Mouse (Mus musculus) urinary bladder, postnatal 4 days (tissue): Measurements from ENCODE around the gene Zdhhc16.
"Not testable (repeated sequence)": the region's sequence is repeated elsewhere in the genome, so short reads cannot be mapped to it uniquely, and the experiment has no call there.

Source experiments
- DNase-seq, 2 experiments: peaks; one replicate each; pipeline ENCODE4 v3.0.0; 2021 to 2022; ENCODE audit warnings: low spot score in 2 of 2

Zdhhc16 gene

DNA sequence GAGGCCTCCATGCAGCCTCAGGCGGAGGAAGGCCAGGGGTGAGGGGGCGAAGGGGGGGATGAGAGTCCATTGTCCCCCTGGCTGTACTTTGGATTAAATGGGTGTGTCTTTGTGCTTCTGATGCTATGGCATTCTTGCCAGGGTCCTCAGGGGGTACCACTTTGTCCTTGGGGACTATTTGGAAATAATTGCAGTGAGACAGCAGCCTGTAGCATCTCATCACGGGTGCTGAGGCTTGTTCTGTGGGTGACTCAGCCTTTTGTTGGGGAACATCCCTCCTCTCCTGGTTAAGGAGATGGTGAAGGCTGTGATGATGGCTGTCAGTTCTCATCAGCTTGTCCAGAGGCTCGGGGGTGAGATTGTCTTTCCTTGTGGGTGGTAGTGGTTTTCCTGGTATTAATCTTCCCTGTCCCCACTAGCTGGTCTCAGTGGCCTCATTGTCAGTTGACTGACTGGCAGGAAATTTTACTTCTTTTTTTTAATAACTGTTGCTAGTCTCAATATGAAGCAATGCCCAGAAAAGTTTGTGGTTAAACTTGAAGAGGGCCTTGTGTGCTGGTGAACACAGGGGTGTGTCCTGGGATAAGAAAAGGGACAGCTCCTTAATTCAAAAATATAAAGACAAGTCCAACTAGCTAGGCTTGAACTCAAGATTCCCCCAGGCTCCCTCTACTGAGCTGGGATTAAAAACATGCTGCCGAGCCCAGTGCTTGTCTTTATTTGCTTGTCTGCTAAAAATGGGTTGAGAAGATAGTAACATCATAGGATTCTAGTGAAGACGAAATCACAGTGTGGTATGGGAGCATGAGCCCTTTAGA is 19.3 kb upstream of the Zdhhc16 start:
- DNase-seq = no peak

GRCm38 (mm10) chr19:41914592-41914882 is 18.7 kb upstream of the Zdhhc16 start:
- not testable (repeated sequence) for DNase-seq

GRCm38 (mm10) chr19:41915294-41915693 is 18.0 kb upstream of the Zdhhc16 start:
- no peak for DNase-seq

GRCm38 (mm10) chr19:41916853-41917252 is 16.4 kb upstream of the Zdhhc16 start:
- DNase-seq = no peak

GRCm38 (mm10) chr19:41919471-41919870 is 13.8 kb upstream of the Zdhhc16 start:
- DNase-seq = no peak

DNA sequence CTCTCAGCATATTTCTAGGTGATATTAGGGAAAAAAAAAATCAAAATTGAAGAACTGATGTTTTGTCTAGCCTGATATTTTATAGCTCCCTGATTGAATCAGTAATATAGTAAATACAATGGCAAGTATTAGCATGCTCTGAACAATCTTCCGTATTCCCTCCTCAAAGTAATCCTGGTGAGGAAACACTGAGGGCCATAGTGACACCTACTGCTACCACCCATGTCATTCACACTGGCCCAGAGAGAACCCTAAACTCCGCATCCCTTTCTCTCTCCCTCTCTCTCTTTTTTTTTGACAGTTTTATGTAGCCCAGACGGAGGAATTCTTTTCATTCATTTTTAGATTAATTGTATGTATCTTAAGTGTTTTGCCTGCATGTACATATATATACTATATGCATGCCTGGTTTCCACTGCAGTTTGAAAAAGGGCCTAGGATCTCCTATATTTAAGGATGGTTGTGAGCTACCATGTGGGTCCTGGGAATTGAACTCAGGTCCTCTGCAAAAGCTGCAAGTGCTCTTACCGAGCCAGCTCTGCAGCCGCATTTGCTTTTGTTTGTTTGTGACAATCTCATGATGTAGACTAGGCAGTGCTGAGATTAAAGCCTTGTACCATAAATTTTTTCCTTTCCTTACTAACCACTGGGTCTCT is 12.7 kb upstream of the Zdhhc16 start:
- no peak for DNase-seq

DNA sequence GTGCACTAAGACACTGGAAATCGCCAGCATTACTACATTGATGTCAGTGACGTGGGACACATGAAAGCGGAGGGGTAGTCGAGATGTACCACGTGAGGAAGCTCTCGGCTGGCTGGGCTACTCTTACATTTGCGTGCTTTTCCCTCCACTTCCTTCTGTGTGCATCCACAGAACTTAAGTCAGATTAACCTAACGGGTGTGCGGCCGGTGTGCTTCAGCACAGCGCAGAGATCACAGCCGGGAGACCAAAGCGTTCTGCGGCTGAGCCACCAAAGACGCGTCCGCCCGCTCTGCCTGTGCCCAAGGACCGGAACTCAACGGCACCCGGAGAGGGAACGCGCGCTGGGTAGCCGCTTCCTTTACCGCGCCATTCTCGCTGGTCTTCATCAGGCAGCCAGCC is 594 bp upstream of the Zdhhc16 start:
- no peak for DNase-seq

- no peak for DNase-seq
Measured at GRCm38 (mm10) chr19:41934124-41934523, 844 bp downstream of the Zdhhc16 start.

GRCm38 (mm10) chr19:41935921-41936320 is 2.6 kb downstream of the Zdhhc16 start:
- no peak for DNase-seq

GRCm38 (mm10) chr19:41938539-41938938 is 5.3 kb downstream of the Zdhhc16 start:
- no peak for DNase-seq

GRCm38 (mm10) chr19:41943841-41944240 is 10.6 kb downstream of the Zdhhc16 start:
- no peak for DNase-seq

DNA sequence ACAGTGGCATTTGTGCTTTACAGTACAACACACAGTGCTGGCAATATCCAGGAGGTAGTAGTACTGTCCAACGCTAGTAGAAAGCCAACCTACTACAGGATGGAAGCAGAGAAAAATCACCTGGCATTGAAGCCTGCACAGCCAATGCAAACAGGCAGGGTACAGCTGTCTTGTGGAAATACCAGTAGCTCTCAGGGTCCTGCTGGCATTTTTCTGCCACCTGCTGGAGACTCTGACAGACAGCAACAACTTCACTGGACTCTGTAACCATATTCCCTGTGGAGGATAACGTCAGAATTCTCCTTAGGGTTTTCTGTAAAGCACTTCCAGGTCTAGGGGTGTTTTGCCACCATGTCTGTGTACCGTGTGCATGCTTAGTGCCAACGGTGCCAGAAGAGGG is 19.0 kb downstream of the Zdhhc16 start:
- no peak for DNase-seq

- no peak for DNase-seq
Measured at GRCm38 (mm10) chr19:41953574-41953973, 20.3 kb downstream of the Zdhhc16 start.

- no peak for DNase-seq
Measured at GRCm38 (mm10) chr19:41969618-41970017, 36.3 kb downstream of the Zdhhc16 start.

- DNase-seq = no peak
Measured at GRCm38 (mm10) chr19:41973891-41974794, 40.9 kb downstream of the Zdhhc16 start.

GRCm38 (mm10) chr19:41980422-41980818 is 47.1 kb downstream of the Zdhhc16 start:
- DNase-seq = peak in 1 of 2 experiments; percentile 31

DNA sequence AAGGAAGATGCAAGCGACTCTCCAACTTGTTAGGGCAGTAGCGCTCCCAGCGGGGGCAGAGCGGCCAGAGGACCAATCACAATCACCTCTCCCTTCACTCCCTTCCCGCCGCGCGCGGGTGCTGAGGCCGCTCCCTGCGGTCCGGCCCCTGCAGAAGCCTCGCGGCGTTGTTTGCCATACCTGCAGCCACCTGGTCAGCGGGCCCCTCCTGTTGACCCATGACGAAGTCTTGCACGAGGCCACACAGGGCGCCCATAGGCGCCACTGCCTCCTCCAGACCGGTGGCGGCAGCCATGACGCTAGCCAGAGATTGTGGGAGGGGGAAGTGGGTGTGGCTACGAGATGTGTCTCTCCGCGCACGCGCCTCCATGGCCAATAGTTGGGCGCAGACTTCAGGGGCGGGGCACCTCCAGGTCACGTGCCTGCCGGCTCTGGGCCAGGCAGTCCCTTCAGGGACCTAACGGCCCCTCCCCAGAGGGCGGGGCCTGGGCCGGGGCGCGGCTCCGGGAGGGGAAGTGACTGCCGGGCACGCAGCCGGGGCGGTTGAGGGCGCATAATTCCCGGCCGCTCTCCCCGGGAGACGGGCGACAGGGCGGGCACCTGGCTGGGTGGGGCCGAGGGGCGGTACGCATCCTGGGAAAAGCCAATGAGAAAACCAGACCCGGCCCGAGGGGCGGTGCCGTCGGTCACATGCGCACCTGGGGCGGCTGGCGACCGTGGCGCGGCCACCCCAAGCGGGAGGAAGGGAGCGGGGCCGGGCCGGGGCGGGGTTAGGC is 47.7 kb downstream of the Zdhhc16 start, which contains the start of gene Mms19:
Gene Mms19, minus strand, starts transcription at position 339 of the 776 bp plus-strand sequence.
- DNase-seq = peak; percentile 99

DNA sequence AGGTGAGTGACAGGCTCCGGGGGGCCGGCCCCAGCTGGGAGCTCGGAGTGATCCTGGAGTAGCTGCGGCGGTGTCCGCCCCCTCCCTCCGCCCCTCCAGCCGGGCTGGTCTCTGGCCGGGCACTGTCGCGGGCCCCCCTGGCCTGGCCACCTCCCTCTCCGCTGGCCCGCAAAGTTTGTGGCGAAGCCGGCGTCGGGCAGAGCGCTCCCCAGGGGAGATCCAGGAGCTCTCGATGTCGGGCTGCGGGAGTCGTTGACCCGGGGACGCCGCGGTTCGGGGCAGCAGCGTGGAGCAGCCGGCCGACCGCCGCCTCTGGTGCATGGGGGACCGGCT is 48.3 kb downstream of the Zdhhc16 start, which contains the start of gene Ubtd1:
Gene Ubtd1, plus strand, starts transcription at position 169 of the 333 bp plus-strand sequence.
- no peak for DNase-seq

GRCm38 (mm10) chr19:41981931-41982790 is 48.9 kb downstream of the Zdhhc16 start:
- DNase-seq = peak; percentile 52 to 68

DNA sequence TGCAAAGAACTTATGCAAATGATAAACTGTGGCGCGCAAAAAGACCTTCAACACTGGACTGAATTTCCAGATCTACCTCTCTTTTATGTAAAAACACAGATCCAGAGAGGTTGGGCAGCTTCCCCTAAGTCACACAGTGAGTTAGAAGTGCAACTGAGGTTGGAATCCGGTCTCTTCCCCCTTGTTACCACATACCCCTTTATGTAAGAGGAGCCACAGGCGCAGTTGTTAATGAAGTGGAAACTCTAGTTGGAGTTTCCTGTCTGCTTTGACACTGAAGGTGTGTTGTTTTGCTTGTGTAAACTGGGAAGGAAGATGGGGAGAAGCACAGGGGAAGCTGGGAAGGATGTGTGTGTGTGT is 49.5 kb downstream of the Zdhhc16 start:
- no peak for DNase-seq

- DNase-seq = no peak
Measured at GRCm38 (mm10) chr19:41985994-41986393, 52.7 kb downstream of the Zdhhc16 start.
